Mouse (Mus musculus): Measurements from ENCODE around the gene Gm8660.

Gene Gm8660

DNA sequence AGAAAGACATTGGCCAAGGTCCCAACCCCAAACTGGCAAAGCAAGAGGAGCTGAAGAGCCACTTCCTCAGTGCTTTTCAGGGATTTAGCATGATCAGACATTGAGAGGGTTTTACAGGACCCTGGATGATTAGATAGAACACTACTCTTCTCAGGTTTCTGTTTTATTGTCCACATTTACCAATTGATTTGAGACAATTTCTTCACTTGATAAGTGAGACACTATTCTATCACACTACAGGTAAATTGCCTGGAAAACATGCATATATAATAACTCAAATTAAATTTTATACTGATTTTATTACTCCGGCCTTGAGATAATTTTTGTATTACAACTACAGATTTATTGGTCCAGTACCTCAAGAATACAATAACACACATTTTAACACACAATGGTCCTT is at the start of gene Gm8660:
Gene Gm8660 (minus strand): TSS at position 101 of the 400 bp plus-strand sequence.
- no CpG with 5 or more reads among the region's 1 CpGs for WGBS

DNA sequence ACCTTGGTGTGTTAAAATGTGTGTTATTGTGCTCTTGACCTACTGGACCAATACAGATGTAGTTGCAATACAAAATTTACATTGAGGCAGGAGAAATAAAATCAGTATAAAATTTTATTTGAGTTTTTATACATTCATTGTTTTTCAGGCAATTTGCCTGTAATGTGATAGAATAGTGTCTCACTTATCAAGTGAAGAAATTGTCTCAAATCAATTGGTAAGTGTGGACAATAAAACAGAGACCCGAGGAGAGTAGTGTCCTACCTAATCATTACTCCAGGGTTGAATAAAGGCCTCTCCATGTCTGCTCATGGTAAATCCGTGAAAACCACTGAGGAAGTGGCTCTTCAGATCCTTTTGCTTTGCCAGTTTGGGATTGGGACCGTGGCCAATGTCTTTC is 42.4 kb upstream of the Gm8660 start, which contains the start of gene Vmn1r148:
Gene Vmn1r148 (plus strand): TSS at position 301 of the 400 bp plus-strand sequence.
- WGBS: no CpG with 5 or more reads among the region's 3 CpGs

- no CpG with 5 or more reads among the region's 2 CpGs for WGBS
Measured at GRCm38 (mm10) chr7:22329617-22330016, 41.2 kb downstream of the Gm8660 start, which contains the start of gene Gm4187. Gene Gm4187, minus strand, starts transcription at chr7:22329717.
